Mouse (Mus musculus) midbrain, embryonic 16.5 days (tissue): ENCODE data around the gene Ephb2. TPM values are rescaled to one million over a fixed set of nuclear protein-coding genes. Genes with fewer than 3 reads are reported as not detected.

ENCODE experiments used
- ATAC-seq: fragments of 200-750 bp; cut with Nextera tagmentation; 2 replicates; pipeline ENCODE4 v1.8.0; 2017; ENCODE audit warnings: moderate TSS enrichment
- H3K27ac ChIP-seq: fragments of 300-500 bp; sonication (generic); 2 replicates; pipeline ENCODE4 v1.5.1; 2014; ENCODE audit warnings: mild to moderate bottlenecking, low read length, mixed read lengths
- H3K27me3 ChIP-seq: fragments of 300-500 bp; sonication (generic); 2 replicates; pipeline ENCODE4 v1.6.1; 2014; ENCODE audit warnings: low read depth, low read length, mixed read lengths; ENCODE audit not compliant: control insufficient read depth, insufficient read depth
- H3K36me3 ChIP-seq: fragments of 300-500 bp; sonication (generic); 2 replicates; pipeline ENCODE4 v1.6.1; 2014; ENCODE audit warnings: mild to moderate bottlenecking, low read length, moderate library complexity, mixed read lengths; ENCODE audit not compliant: control insufficient read depth, insufficient read depth
- H3K4me1 ChIP-seq: fragments of 300-500 bp; sonication (generic); 2 replicates; pipeline ENCODE4 v1.6.1; 2014; ENCODE audit warnings: mild to moderate bottlenecking, low read length, mixed read lengths; ENCODE audit not compliant: control insufficient read depth, insufficient read depth
- H3K4me2 ChIP-seq: fragments of 300-500 bp; sonication (generic); 2 replicates; pipeline ENCODE4 v1.6.1; 2014; ENCODE audit warnings: mild to moderate bottlenecking, low read length, mixed read lengths
- H3K4me3 ChIP-seq: fragments of 300-500 bp; sonication (generic); 2 replicates; pipeline ENCODE4 v1.5.1; 2014; ENCODE audit warnings: low read depth, mild to moderate bottlenecking, low read length, moderate library complexity, mixed read lengths
- H3K9ac ChIP-seq: fragments of 300-500 bp; sonication (generic); 2 replicates; pipeline ENCODE4 v1.6.1; 2014; ENCODE audit warnings: low read depth, low read length, mixed read lengths
- H3K9me3 ChIP-seq: fragments of 300-500 bp; sonication (generic); replicated peaks from 2 replicates; pipeline ENCODE4 v1.6.1; 2014; ENCODE audit warnings: mild to moderate bottlenecking, low read length, mixed read lengths; ENCODE audit not compliant: control insufficient read depth, poor library complexity, severe bottlenecking
- WGBS: fragments of 180-500 bp; shearing (Covaris S2); extraction: QIAGEN DNeasy Blood & Tissue Kit; methylation state at CpG from one replicate; pipeline ENCODE4 v1.1.7; 2014; 5-methylcytosine and 5-hydroxymethylcytosine counted together
- polyA plus RNA-seq: library from polyadenylated mRNA; unstranded; fragments of >200 nt; fragmentation: Nextera tagmentation; extraction: Ambion mirVana; gene quantifications from 2 replicates; pipeline ENCODE4 v1.2.1, GENCODE M21; 2015

Ephb2 gene
- polyA plus RNA-seq, 1 experiment from 2014 or later = 13.1 TPM

DNA sequence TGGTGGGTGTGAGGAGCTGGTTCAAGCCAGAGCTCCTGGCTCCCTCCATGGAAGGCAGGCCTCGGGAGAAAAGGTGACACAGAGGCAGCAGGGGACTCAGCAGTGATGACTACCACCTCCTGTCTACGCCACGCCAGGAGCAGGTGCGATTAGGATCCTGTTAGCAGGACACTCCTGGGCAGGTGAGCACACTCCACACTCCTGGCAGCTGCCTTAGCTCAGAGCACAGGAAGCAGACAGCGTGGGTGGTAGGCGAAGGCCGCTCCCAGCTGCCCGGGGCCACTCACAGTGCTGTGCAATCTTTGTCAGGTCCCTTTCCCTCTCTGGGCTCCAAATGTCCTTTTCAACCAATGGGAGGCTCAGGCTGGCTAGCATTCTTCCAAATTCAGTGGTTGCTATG lies 34.3 kb downstream of the Ephb2 start:
- no peak for ATAC-seq
- no peak overlapping the region for H3K4me2 ChIP-seq
- 92% methylated on average over 8 of the region's 8 CpGs for WGBS
- H3K27ac ChIP-seq = no peak overlapping the region
- no peaks in the 10 kb centered on the region for H3K36me3 ChIP-seq
- no peak overlapping the region for H3K4me3 ChIP-seq
- H3K27me3 ChIP-seq = no peaks in the 10 kb centered on the region
- H3K9ac ChIP-seq = no peak overlapping the region
- no peaks in the 10 kb centered on the region for H3K9me3 ChIP-seq
- H3K4me1 ChIP-seq = peaks cover 21% of the 10 kb centered on the region

DNA sequence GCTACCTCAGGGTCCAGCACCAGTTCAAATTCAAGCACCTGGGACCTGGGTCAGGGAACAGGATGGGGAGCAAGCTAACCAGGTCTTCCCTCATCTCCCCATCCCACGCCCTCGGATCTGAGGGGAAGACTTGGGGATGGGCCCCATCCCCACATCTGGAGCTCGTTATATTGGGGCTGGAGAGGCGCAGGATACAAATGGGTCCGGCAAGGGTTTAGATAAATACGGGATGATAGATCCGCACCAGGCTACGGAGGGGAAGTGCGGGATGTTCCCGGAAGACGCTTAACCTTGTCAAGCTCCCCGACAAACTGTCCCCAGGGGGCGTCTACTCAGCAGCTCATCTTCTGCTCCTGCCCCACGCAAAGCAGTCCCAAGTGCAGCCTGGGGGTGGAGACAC lies 35.4 kb downstream of the Ephb2 start:
- Histone ChIP-seq H3K27ac (no peak overlapping the region), H3K4me2 (no peak overlapping the region), H3K4me1 (peaks cover 19% of the 10 kb centered on the region), H3K9ac (no peak overlapping the region), H3K9me3 (no peaks in the 10 kb centered on the region), H3K4me3 (no peak overlapping the region), H3K27me3 (no peaks in the 10 kb centered on the region), H3K36me3 (no peaks in the 10 kb centered on the region)
- no peak for ATAC-seq
- WGBS = 54% methylated on average over 14 of the region's 14 CpGs

DNA sequence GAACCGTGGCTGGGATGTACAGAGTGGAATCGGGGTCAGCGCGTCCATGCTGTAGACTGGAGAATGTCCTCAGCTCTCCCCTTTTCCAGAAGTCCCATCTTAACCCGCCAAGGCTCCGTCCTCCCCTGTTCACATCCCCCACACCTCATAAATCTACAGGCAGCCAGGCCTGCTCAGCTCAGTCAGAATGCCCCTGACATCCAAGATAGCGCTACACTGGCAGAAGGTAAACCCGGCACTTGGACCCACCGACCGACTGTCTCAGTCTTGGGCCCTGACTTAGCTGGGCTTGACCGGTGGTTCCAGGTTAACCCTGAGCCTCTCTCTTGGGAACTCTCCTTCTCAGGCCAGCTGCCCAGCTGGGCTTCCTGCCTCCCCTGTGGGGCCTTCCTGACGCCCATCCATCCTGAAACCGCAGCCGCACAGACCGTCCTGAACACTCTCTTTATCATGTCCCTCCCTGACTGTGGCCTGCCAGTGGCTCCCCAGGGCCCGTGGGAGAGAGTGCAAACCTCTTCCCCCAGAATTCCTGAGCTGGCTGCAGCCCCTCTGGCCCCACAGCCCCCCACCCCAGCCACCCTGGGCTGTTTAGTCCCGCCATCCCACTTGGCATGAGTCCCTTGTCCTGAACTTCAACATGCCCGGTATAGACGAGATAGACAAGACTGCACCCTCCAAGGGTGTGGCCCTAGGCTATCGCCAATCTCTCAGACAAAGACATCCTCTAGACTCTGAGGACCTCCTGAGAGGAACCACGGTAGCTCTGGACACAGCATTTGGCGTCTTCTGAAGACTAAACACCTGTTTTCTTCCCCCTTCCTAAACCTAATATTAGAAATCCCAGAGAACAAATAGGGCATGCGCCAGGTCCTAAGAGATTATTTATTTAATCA lies 37.9 kb downstream of the Ephb2 start:
- H3K4me1 ChIP-seq = peaks cover 21% of the 10 kb centered on the region
- no peak for ATAC-seq
- H3K27ac ChIP-seq = no peak overlapping the region

DNA sequence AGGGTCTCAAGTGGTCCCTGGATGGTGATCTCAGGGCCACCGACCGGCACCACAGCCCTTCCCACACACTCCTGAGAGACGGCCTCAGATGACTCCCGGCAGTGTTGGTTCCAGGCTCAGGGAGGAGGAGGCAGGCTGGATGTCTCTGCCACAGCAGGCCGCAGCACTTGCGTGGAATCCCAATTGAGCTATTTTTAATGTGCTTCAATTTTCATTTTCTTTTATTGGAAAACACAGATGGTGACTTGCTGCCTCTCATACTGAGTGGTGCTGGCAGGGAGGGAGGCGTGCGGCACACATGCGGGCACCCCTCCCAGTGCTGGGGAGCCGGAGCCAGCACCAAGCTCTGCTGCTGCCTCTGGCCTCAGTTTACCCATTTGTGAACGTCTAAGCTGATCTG lies 42.5 kb downstream of the Ephb2 start:
- Histone ChIP-seq H3K36me3 (no peaks in the 10 kb centered on the region), H3K27me3 (no peaks in the 10 kb centered on the region), H3K4me2 (no peak overlapping the region), H3K9ac (no peak overlapping the region), H3K4me3 (no peak overlapping the region), H3K9me3 (no peaks in the 10 kb centered on the region), H3K27ac (peak overlapping the region; percentile 40), H3K4me1 (peaks cover 14% of the 10 kb centered on the region)
- ATAC-seq = no peak
- WGBS = 69% methylated on average over 11 of the region's 11 CpGs

More for the DNA sequence above, 37.9 kb downstream of the Ephb2 start:
- WGBS = 72% methylated on average over 23 of the region's 23 CpGs
- Histone ChIP-seq H3K4me2 (no peak overlapping the region), H3K9me3 (no peaks in the 10 kb centered on the region), H3K9ac (no peak overlapping the region), H3K36me3 (no peaks in the 10 kb centered on the region), H3K27me3 (no peaks in the 10 kb centered on the region), H3K4me3 (no peak overlapping the region)

GRCm38 (mm10) chr4:136789821-136790220 lies 46.0 kb downstream of the Ephb2 start:
- ATAC-seq = no peak
- H3K4me1 ChIP-seq = peaks cover 23% of the 10 kb centered on the region

GRCm38 (mm10) chr4:136787357-136787756 lies 48.4 kb downstream of the Ephb2 start:
- Histone ChIP-seq H3K27ac (no peak overlapping the region), H3K4me1 (peaks cover 16% of the 10 kb centered on the region), H3K36me3 (no peaks in the 10 kb centered on the region), H3K9ac (no peak overlapping the region), H3K9me3 (no peaks in the 10 kb centered on the region), H3K4me2 (no peak overlapping the region), H3K27me3 (no peaks in the 10 kb centered on the region), H3K4me3 (no peak overlapping the region)
- no peak for ATAC-seq
- 47% methylated on average over 4 of the region's 4 CpGs for WGBS

More at GRCm38 (mm10) chr4:136789821-136790220, 46.0 kb downstream of the Ephb2 start:
- no peak overlapping the region for H3K27ac ChIP-seq
- no peak overlapping the region for H3K4me3 ChIP-seq
- H3K36me3 ChIP-seq = no peaks in the 10 kb centered on the region
- no peak overlapping the region for H3K9ac ChIP-seq
- no peaks in the 10 kb centered on the region for H3K27me3 ChIP-seq
- 75% methylated on average over 6 of the region's 6 CpGs for WGBS
- H3K4me2 ChIP-seq = no peak overlapping the region
- no peaks in the 10 kb centered on the region for H3K9me3 ChIP-seq

- no peaks in the 10 kb centered on the region for H3K36me3 ChIP-seq
- H3K27ac ChIP-seq = no peak overlapping the region
- no peak overlapping the region for H3K4me3 ChIP-seq
- WGBS = 20% methylated on average over 26 of the region's 26 CpGs
- ATAC-seq = peak; percentile 40; the same call in 1 of the 2 replicates
- H3K27me3 ChIP-seq = no peaks in the 10 kb centered on the region
- no peak overlapping the region for H3K9ac ChIP-seq
- H3K9me3 ChIP-seq = no peaks in the 10 kb centered on the region
- H3K4me2 ChIP-seq = no peak overlapping the region
- H3K4me1 ChIP-seq = peaks cover 20% of the 10 kb centered on the region
Measured at GRCm38 (mm10) chr4:136786453-136787276, 49.1 kb downstream of the Ephb2 start.

DNA sequence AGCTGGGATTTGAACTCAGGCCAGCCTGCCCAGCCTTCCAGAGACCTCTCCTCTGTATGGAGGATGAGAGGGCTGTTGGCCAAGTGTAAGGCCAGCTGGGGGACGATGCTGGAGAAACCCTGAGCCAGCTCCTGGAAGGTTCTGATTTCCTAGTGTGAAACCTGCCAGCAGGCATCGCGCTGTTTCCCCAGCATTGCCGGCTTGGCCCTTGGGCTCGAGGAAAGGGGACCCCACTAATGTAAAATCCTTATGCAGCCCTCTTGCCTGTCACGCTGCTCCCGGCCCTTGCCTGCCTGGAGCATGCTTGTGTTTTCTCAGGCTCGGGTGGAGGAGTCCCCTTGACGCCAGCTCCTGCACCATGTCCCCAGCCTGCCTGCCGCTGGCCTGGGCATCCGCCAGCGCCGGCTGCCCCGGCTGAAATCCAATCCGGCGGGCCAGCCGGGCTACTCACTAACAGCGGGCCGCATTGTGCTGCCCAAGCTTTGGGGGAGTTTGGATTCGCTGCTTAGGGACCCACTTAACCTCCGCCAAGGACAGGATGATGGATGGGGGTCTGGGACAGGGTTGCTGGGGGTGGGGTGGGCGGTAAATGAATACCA lies 52.1 kb downstream of the Ephb2 start:
- no peaks in the 10 kb centered on the region for H3K27me3 ChIP-seq
- H3K4me2 ChIP-seq = no peak overlapping the region
- H3K9me3 ChIP-seq = no peaks in the 10 kb centered on the region
- H3K9ac ChIP-seq = no peak overlapping the region; the same call in 1 of the 2 replicates
- H3K4me3 ChIP-seq = no peak overlapping the region
- H3K27ac ChIP-seq = 0 out of 2 replicates have a peak overlapping the region, but pooled peaks have one; percentile 20
- ATAC-seq = peak; percentile 34; the same call in 1 of the 2 replicates
- no peaks in the 10 kb centered on the region for H3K36me3 ChIP-seq
- WGBS = 60% methylated on average over 22 of the region's 22 CpGs
- H3K4me1 ChIP-seq = peaks cover 24% of the 10 kb centered on the region
